Mouse (Mus musculus) adrenal gland, adult 8-10 months (tissue): ENCODE results near the gene Gm9508. TPM values are rescaled to one million over a fixed set of nuclear protein-coding genes. Genes with fewer than 3 reads are reported as not detected.

Experiments used
- DNase-seq: peaks from one replicate; pipeline ENCODE4 v3.0.0; 2022
- total RNA-seq, 4 experiments: library from RNA; stranded (reverse); gene quantifications; 2 replicates each; pipeline ENCODE4 v1.2.4; 2022

Gene Gm9508
- total RNA-seq, 4 experiments from 2014 or later = not detected

DNA sequence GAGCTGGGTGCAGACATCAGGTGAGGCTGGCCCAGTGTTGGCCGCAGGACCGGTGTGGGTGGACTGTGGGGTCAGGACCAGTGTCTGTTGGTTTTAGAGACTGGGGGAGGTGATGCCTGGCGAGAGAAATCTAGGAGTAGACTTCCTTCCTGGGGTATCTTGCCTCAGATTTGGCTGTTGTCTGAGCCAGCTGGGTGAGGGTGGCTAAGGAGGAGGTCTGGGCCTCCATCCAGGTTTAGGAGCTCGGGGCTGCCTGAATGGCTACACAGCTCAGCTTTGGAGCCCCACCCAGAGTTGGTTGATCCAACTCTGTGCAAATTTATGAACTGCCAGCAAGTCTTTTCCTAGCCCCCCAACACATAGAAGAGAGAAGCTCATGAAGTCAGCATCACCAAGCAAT is 29.6 kb downstream of the Gm9508 start:
- no peak for DNase-seq

GRCm38 (mm10) chr10:77666342-77666741 is 30.7 kb downstream of the Gm9508 start:
- no peak for DNase-seq

GRCm38 (mm10) chr10:77663949-77664665 is 32.9 kb downstream of the Gm9508 start:
- no peak for DNase-seq

DNA sequence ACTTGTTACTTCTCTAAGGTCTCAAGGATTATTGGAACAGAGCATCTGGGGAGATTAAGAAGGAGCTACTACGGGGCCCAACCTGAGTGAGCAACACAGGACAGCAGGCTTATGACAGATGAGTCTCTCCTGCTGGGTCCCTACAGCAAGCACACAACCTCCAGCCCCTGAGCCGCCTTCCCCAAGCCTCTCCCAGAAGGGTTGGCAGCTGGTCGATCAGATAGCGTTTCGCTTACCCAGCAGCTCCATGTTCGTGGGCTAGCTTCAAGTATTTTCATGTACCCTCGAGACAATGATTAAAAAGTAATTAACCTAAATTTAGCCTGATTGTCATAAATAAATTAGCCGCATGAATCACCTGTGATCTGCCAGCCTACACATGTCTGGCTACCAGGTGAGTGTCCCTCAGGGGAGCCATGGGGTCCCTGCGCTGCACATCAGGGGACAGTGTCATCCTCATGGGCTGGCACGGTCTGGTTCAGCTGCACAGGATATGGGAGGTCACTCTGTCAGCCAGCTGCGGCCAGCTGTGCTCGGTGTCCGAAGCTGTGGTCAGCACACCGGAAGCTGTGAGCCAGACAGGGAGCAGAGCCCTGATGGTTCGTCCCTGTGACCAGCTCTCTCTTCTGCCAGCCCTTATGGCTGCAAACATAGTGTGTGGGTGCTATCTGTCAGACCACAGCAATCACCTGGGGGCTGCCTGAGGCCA is 38.6 kb downstream of the Gm9508 start:
- DNase-seq = no peak

DNA sequence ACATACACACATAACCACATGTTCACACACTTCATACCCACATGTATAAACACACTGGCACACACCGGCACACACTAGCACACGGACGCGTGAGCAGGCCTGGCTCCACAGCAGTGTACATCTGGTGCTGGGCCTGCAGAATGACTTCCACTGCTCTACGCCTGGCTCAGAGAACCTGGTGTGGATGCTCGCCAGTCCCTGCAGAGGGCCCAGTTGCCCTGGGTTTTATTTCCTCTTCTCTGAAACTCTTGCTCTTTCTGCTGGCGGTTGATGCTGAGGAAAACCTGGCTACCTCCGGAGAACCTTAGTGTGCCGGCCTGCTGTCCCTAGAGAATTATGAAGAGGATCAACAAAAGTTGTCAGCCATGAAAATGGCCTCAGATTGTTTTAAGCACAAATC is 45.0 kb downstream of the Gm9508 start:
- no peak for DNase-seq

DNA sequence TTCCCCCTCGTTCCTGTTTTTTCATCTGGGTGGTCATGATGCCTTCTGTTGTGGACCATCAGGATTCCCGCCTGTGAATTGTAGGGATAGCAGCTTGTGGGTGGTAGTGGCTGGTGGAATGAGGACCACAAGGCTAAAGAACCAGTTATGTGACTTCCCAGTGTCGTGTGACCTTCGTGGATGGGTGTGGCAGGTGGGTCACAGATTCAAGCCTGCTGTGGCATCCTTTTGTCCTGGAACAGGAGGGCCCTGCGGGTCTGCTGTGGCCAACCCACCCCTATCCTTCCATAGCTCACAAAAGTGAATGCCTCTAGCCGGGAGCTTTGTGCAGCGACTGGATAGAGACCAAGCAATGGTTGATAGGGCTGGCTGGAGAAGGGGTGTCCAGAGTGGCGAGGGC is 49.1 kb downstream of the Gm9508 start:
- no peak for DNase-seq

DNA sequence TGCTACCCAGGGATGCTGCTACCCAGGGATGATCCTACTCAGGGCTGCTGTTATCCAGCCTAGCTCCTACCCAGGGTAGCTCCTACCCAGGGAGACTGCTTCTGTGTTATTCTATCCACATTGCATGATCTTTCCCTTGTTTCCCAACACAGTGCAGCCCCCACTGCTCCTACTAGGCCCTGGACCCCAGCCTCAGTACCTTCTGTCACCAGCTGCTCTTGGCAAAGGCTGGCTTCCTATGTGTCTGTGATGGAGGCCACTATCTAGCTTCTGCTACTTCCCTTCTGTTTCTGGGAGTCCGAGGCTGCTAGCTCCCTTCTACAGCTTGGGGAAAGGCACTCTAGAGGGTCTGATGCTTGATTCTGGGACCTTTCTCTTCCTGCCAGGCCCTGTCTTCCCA is 49.6 kb downstream of the Gm9508 start:
- no peak for DNase-seq

Other genes starting within 250 kb of the Gm9508 start
- gene Fam207a, start 181.4 kb downstream of the Gm9508 start, total RNA-seq = 10 to 100 TPM; 20.4 to 28.8 (median 24.8) TPM
- 10 to 100 TPM in 3 of 4 experiments, 1 to 10 TPM in 1; 8.6 to 16.8 (median 13.5) TPM for gene Itgb2, start 167.0 kb downstream of the Gm9508 start, total RNA-seq
- gene Pttg1ip, start 115.5 kb downstream of the Gm9508 start, total RNA-seq = 100 to 1,000 TPM; 207 to 236 (median 225) TPM
- gene Sumo3, start 91.1 kb downstream of the Gm9508 start, total RNA-seq = 100 to 1,000 TPM in 3 of 4 experiments, 10 to 100 TPM in 1; 98.9 to 125 (median 115) TPM
- 10 to 100 TPM; 15.2 to 24.8 (median 18.1) TPM for gene Gm49325, start 91.0 kb downstream of the Gm9508 start, total RNA-seq
- gene Ube2g2, start 75.0 kb downstream of the Gm9508 start, total RNA-seq = 10 to 100 TPM; 46.0 to 63.0 (median 53.7) TPM
- 1 to 10 TPM in 1 of 4 experiments, under 1 TPM in 3; 0.15 to 1.4 (median 0.81) TPM for gene Tspear, start 10.7 kb downstream of the Gm9508 start, total RNA-seq
- not detected for gene Gm19402, start 6.5 kb downstream of the Gm9508 start, total RNA-seq
- gene Gm10272, start 9.4 kb upstream of the Gm9508 start, total RNA-seq = not detected
- gene Gm10024, start 14.2 kb upstream of the Gm9508 start, total RNA-seq = not detected
- gene Gm10142, start 18.6 kb upstream of the Gm9508 start, total RNA-seq = not detected
- gene Krtap12-1, start 23.4 kb upstream of the Gm9508 start, total RNA-seq = not detected
- gene Gm10100, start 29.3 kb upstream of the Gm9508 start, total RNA-seq = not detected
- gene Gm18596, start 45.4 kb upstream of the Gm9508 start, total RNA-seq = not detected
- not detected for gene Gm9736, start 54.1 kb upstream of the Gm9508 start, total RNA-seq
- not detected for gene Gm3233, start 62.4 kb upstream of the Gm9508 start, total RNA-seq
- gene Gm3238, start 74.1 kb upstream of the Gm9508 start, total RNA-seq = not detected
- not detected for gene Gm7138, start 79.7 kb upstream of the Gm9508 start, total RNA-seq
- not detected for gene Gm3250, start 85.3 kb upstream of the Gm9508 start, total RNA-seq
- not detected for gene Gm7137, start 91.0 kb upstream of the Gm9508 start, total RNA-seq
- gene Gm9639, start 97.8 kb upstream of the Gm9508 start, total RNA-seq = not detected
- not detected for gene Gm19668, start 101.9 kb upstream of the Gm9508 start, total RNA-seq
- gene Gm9507, start 114.6 kb upstream of the Gm9508 start, total RNA-seq = not detected
- not detected for gene Gm2696, start 117.4 kb upstream of the Gm9508 start, total RNA-seq
- not detected for gene Krtap10-4, start 129.9 kb upstream of the Gm9508 start, total RNA-seq
- gene Krtap10-10, start 138.7 kb upstream of the Gm9508 start, total RNA-seq = not detected
- not detected for gene Gm36176, start 149.6 kb upstream of the Gm9508 start, total RNA-seq
- gene Gm10318, start 155.6 kb upstream of the Gm9508 start, total RNA-seq = not detected
- not detected for gene Gm3285, start 164.7 kb upstream of the Gm9508 start, total RNA-seq
- 10 to 100 TPM in 1 of 4 experiments, 1 to 10 TPM in 3; 5.5 to 10.8 (median 7.3) TPM for gene Lrrc3, start 205.3 kb upstream of the Gm9508 start, total RNA-seq